Mouse (Mus musculus) cerebellum, adult 2 months (tissue): ENCODE measurements around the gene Zfp277.

Experiments
- CTCF ChIP-seq: fragments of 200-500 bp; IDR thresholded peaks from 2 replicates; pipeline ENCODE4 v1.5.1; 2011; ENCODE audit warnings: low read depth, mild to moderate bottlenecking, control low read depth, low read length, moderate library complexity, borderline replicate concordance; ENCODE audit not compliant: insufficient read depth
- POLR2A ChIP-seq: fragments of 200-500 bp; IDR thresholded peaks from 2 replicates; pipeline ENCODE4 v1.6.1; 2011; ENCODE audit warnings: low read length, control low read depth, borderline replicate concordance; ENCODE audit not compliant: insufficient read depth

DNA sequence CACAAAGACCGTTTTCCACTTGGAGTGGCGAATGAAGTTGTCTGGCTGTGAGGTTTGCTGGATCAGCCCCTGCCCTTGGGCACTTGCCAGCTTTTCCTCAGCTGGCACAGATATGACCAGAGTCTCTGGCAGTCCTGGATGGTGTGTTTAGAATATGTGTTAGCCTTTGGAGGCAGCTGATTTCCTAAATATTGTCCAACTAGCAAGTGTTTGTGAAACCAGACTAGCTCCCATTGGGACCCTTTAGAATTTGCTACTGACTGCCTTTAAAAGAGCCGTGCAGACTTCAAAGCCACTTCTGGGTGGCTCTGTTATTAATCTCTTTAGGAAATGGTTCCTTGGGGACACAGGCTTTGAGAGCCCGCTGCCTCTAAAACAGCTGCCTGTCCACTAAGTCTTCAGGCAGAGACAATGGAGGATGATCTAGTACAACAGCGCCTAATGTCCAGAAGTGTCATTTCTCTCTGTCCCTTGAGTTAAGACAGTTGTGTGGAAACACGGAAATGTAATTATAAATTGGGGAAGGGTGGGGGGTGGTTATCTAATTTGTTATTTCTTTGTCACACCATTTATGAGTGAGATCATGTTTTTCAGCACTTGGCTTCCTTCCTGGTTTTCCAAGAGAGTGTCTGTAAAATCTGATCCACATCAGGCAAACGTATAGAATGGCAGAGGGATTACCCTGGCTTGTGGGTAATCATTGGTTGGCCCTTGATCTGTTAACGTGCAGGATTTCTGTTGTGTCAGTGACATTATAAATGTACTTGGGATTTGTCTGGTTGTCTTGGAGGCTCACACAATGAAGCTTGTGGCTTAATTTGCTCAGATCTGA lies 32.1 kb upstream of the Zfp277 start:
- no peak for TF ChIP-seq POLR2A
- TF ChIP-seq CTCF = no peak
